Mouse (Mus musculus) Patski (cell line): ENCODE measurements around the gene Dhfr. TPM values are rescaled to one million over a fixed set of nuclear protein-coding genes. Genes with fewer than 3 reads are reported as not detected.
A peak's percentile ranks its signal among the peaks of the same experiment; 100 is the strongest.

Experiments used
- ATAC-seq: fragments of 100-300 bp; one replicate; pipeline ENCODE4 v1.8.0; 2021
- CTCF ChIA-PET: fragments of 350-600 bp; sonication (Branson Sonifier 250); formaldehyde crosslinking; loops from one replicate; lab custom pipeline; 2022; ENCODE audit warnings: inconsistent platforms; lab: Charles Lee
- POLR2A ChIA-PET: fragments of 350-600 bp; sonication (Branson Sonifier 250); formaldehyde crosslinking; loops from one replicate; lab custom pipeline; 2022; ENCODE audit warnings: antibody characterized with exemption, inconsistent platforms; lab: Charles Lee
- DNase-seq: peaks from one replicate; pipeline ENCODE4 v3.0.0-alpha.2; 2011; ENCODE audit warnings: low read depth, low spot score
- H3K27me3 ChIP-seq: fragments of 371-371 bp; one replicate; pipeline ENCODE4 v1.5.1; 2021
- CTCF ChIP-seq: fragments of 100-300 bp; IDR thresholded peaks from one replicate; pipeline ENCODE4 v1.5.1; 2021
- in situ Hi-C: fragments of 300-500 bp; cut with MboI; formaldehyde crosslinking; loops from 3 replicates; pipeline ENCODE4 v1.11.1; 2018; ENCODE audit warnings: low pct_unique_long_range_greater_than_20kb, mixed read lengths
- polyA plus RNA-seq: library from polyadenylated mRNA; unstranded; gene quantifications from one replicate; pipeline ENCODE4 v1.2.3, GENCODE M21; 2021

Dhfr gene
- polyA plus RNA-seq, 1 experiment from 2014 or later = 7.8 TPM

GRCm38 (mm10) chr13:92387367-92387766 is 32.8 kb downstream of the Dhfr start:
- no peak for TF ChIP-seq CTCF
- no peaks in the 10 kb centered on the region for H3K27me3 ChIP-seq
- POLR2A ChIA-PET = no interaction called here
- DNase-seq (no peak), ATAC-seq (no peak)
- in situ Hi-C loops = no loop called here
- CTCF ChIA-PET = no interaction called here

GRCm38 (mm10) chr13:92393047-92393661 is 38.6 kb downstream of the Dhfr start:
- DNase-seq = no peak
- TF ChIP-seq CTCF = no peak
- ChIA-PET CTCF (no interaction called here), POLR2A (no interaction called here)
- ATAC-seq = no peak
- H3K27me3 ChIP-seq = peaks cover 4% of the 10 kb centered on the region
- in situ Hi-C loops = no loop called here

GRCm38 (mm10) chr13:92398491-92399384 is 44.2 kb downstream of the Dhfr start:
- DNase-seq = no peak
- ATAC-seq = no peak
- ChIA-PET POLR2A (interaction anchor here (1.1 kb wide), 1 partner anchor 10 kb away, joined by 4 read pairs; no protein-coding TSS in a partner anchor), CTCF (no interaction called here)
- no peak for TF ChIP-seq CTCF
- H3K27me3 ChIP-seq = peaks cover 4% of the 10 kb centered on the region
- in situ Hi-C loops = no loop called here

- DNase-seq (no peak), ATAC-seq (peak; percentile 92)
- in situ Hi-C loops = no loop called here
- ChIA-PET CTCF (interaction anchor here (0.8 to 1.9 kb wide), 3 partner anchors 10 to 44 kb away, joined by 3 to 5 read pairs (median 4); no protein-coding TSS in a partner anchor), POLR2A (interaction anchor here (0.6 kb wide), 1 partner anchor 1301 kb away, joined by 3 read pairs; no protein-coding TSS in a partner anchor)
- H3K27me3 ChIP-seq = peaks cover 6% of the 10 kb centered on the region
- TF ChIP-seq CTCF = peak; percentile 29
These were observed 47.5 kb downstream of the Dhfr start for GRCm38 (mm10) chr13:92402063-92402462.

- TF ChIP-seq CTCF = no peak
- ChIA-PET POLR2A (no interaction called here), CTCF (interaction anchor here (1.9 kb wide), 1 partner anchor 8 kb away, joined by 5 read pairs; no protein-coding TSS in a partner anchor)
- in situ Hi-C loops = no loop called here
- H3K27me3 ChIP-seq = peaks cover 6% of the 10 kb centered on the region
- DNase-seq (no peak), ATAC-seq (no peak)
These were observed 49.0 kb downstream of the Dhfr start for GRCm38 (mm10) chr13:92403496-92403895.

- in situ Hi-C loops = no loop called here
- no peak for ATAC-seq
- DNase-seq = no peak
- TF ChIP-seq CTCF = no peak
- ChIA-PET POLR2A (interaction anchor here (0.5 kb wide), 1 partner anchor 320 kb away, joined by 4 read pairs; no protein-coding TSS in a partner anchor), CTCF (no interaction called here)
- peaks cover 6% of the 10 kb centered on the region for H3K27me3 ChIP-seq
These were observed 56.0 kb downstream of the Dhfr start for GRCm38 (mm10) chr13:92410486-92410885.

- ATAC-seq (no peak), DNase-seq (no peak)
- CTCF ChIA-PET = no interaction called here
- no peak for TF ChIP-seq CTCF
- POLR2A ChIA-PET = no interaction called here
- no peaks in the 10 kb centered on the region for H3K27me3 ChIP-seq
- in situ Hi-C loops = no loop called here
These were observed 65.1 kb downstream of the Dhfr start for GRCm38 (mm10) chr13:92419630-92420029.

- ChIA-PET POLR2A (no interaction called here), CTCF (no interaction called here)
- peaks cover 25% of the 10 kb centered on the region for H3K27me3 ChIP-seq
- DNase-seq = no peak
- ATAC-seq = no peak
- TF ChIP-seq CTCF = no peak
- in situ Hi-C loops = no loop called here
These were observed 69.2 kb downstream of the Dhfr start for GRCm38 (mm10) chr13:92423711-92424110.

GRCm38 (mm10) chr13:92425758-92426264 is 71.3 kb downstream of the Dhfr start, which contains the start of gene Ankrd34b:
TSS of gene Ankrd34b (plus strand) at chr13:92425896.
- ChIA-PET POLR2A (no interaction called here), CTCF (no interaction called here)
- peak; percentile 9 for ATAC-seq
- peaks cover 25% of the 10 kb centered on the region for H3K27me3 ChIP-seq
- DNase-seq = no peak
- in situ Hi-C loops = no loop called here
- no peak for TF ChIP-seq CTCF

- DNase-seq = no peak
- peak; percentile 23 for ATAC-seq
- in situ Hi-C loops = no loop called here
- POLR2A ChIA-PET = no interaction called here
- CTCF ChIA-PET = no interaction called here
- TF ChIP-seq CTCF = no peak
- H3K27me3 ChIP-seq = peaks cover 25% of the 10 kb centered on the region
These were observed 71.9 kb downstream of the Dhfr start for GRCm38 (mm10) chr13:92426294-92427051.
